Mouse (Mus musculus) heart, embryonic 12.5 days (tissue): ENCODE measurements around the gene Akap10. TPM values are rescaled to one million over a fixed set of nuclear protein-coding genes. Genes with fewer than 3 reads are reported as not detected.
A peak's percentile ranks its signal among the peaks of the same experiment; 100 is the strongest.
"Not testable (repeated sequence)": the region's sequence is repeated elsewhere in the genome, so short reads cannot be mapped to it uniquely, and the experiment has no call there.

Experiments used
- ATAC-seq: fragments of 200-750 bp; cut with Nextera tagmentation; 2 replicates; pipeline ENCODE4 v1.8.0; 2017; ENCODE audit warnings: moderate TSS enrichment, moderate library complexity; ENCODE audit not compliant: insufficient number of reproducible peaks, low FRiP score
- H3K27ac ChIP-seq: fragments of 300-500 bp; sonication (generic); 2 replicates; pipeline ENCODE4 v1.5.1; 2016; ENCODE audit warnings: mild to moderate bottlenecking, moderate library complexity; ENCODE audit not compliant: poor library complexity, severe bottlenecking
- H3K27me3 ChIP-seq: fragments of 300-500 bp; sonication (generic); replicated peaks from 2 replicates; pipeline ENCODE4 v1.6.1; 2016; ENCODE audit warnings: mild to moderate bottlenecking, moderate library complexity
- H3K36me3 ChIP-seq: fragments of 300-500 bp; sonication (generic); 2 replicates; pipeline ENCODE4 v1.6.1; 2016; ENCODE audit warnings: mild to moderate bottlenecking, moderate library complexity
- H3K4me1 ChIP-seq: fragments of 300-500 bp; sonication (generic); replicated peaks from 2 replicates; pipeline ENCODE4 v1.6.1; 2016; ENCODE audit warnings: mild to moderate bottlenecking
- H3K4me2 ChIP-seq: fragments of 300-500 bp; sonication (generic); 2 replicates; pipeline ENCODE4 v1.6.1; 2016; ENCODE audit warnings: mild to moderate bottlenecking, moderate library complexity
- H3K4me3 ChIP-seq: fragments of 300-500 bp; sonication (generic); 2 replicates; pipeline ENCODE4 v1.5.1; 2016; ENCODE audit warnings: mild to moderate bottlenecking
- H3K9ac ChIP-seq: fragments of 300-500 bp; sonication (generic); 2 replicates; pipeline ENCODE4 v1.6.1; 2016; ENCODE audit warnings: mild to moderate bottlenecking, moderate library complexity
- H3K9me3 ChIP-seq: fragments of 300-500 bp; sonication (generic); replicated peaks from 2 replicates; pipeline ENCODE4 v1.6.1; 2016; ENCODE audit warnings: mild to moderate bottlenecking, moderate library complexity
- WGBS: fragments of 180-500 bp; shearing (Covaris S2); methylation state at CpG from one replicate; pipeline ENCODE4 v1.1.7; 2016; 5-methylcytosine and 5-hydroxymethylcytosine counted together
- polyA plus RNA-seq: library from polyadenylated mRNA; unstranded; fragments of >200 nt; fragmentation: Nextera tagmentation; extraction: Ambion mirVana; gene quantifications from 2 replicates; pipeline ENCODE4 v1.2.1, GENCODE M21; 2016

Gene Akap10
- polyA plus RNA-seq, 1 experiment from 2014 or later = 17.0 TPM

- ATAC-seq = no peak
- Histone ChIP-seq H3K36me3 (no peaks in the 10 kb centered on the region), H3K4me2 (no peak overlapping the region), H3K9ac (no peak overlapping the region), H3K27me3 (no peaks in the 10 kb centered on the region), H3K9me3 (no peaks in the 10 kb centered on the region), H3K4me1 (0 out of 2 replicates have a peak, but pooled peaks cover 3% of the 10 kb centered on the region), H3K4me3 (no peak overlapping the region), H3K27ac (no peak overlapping the region)
- 64% methylated on average over 1 of the region's 1 CpGs for WGBS
These were observed 70.7 kb downstream of the Akap10 start for GRCm38 (mm10) chr11:61859316-61859715.

- no peak overlapping the region for H3K27ac ChIP-seq
- WGBS = 43% methylated on average over 6 of the region's 6 CpGs
These were observed 74.5 kb downstream of the Akap10 start for GRCm38 (mm10) chr11:61855539-61855938.

GRCm38 (mm10) chr11:61854988-61855411 is 75.1 kb downstream of the Akap10 start, which contains the start of gene Ulk2:
TSS of gene Ulk2 (minus strand) at chr11:61855073.
- H3K27ac ChIP-seq = peak within 1 kb of the TSS; percentile 93
- peaks cover 4% of the 10 kb centered on the region; the same call in 1 of the 2 replicates for H3K4me1 ChIP-seq
- peak within 1 kb of the TSS; percentile 99 for H3K4me3 ChIP-seq
- peak; percentile 90 for ATAC-seq
- peaks cover 5% of the 10 kb centered on the region for H3K36me3 ChIP-seq
- no peaks in the 10 kb centered on the region for H3K9me3 ChIP-seq
- H3K9ac ChIP-seq = peak within 1 kb of the TSS; percentile 99
- H3K4me2 ChIP-seq = peak within 1 kb of the TSS; percentile 86
- no peaks in the 10 kb centered on the region for H3K27me3 ChIP-seq
- WGBS = under 1% methylated on average over 47 of the region's 58 CpGs

More at GRCm38 (mm10) chr11:61855539-61855938, 74.5 kb downstream of the Akap10 start:
- H3K9me3 ChIP-seq = no peaks in the 10 kb centered on the region
- ATAC-seq = no peak
- peaks cover 4% of the 10 kb centered on the region; the same call in 1 of the 2 replicates for H3K4me1 ChIP-seq
- H3K36me3 ChIP-seq = peaks cover 2% of the 10 kb centered on the region
- peak overlapping the region; percentile 99 for H3K9ac ChIP-seq
- H3K4me2 ChIP-seq = peak overlapping the region; percentile 86
- no peaks in the 10 kb centered on the region for H3K27me3 ChIP-seq
- H3K4me3 ChIP-seq = peak overlapping the region; percentile 99

- H3K27ac ChIP-seq = peak overlapping the region; percentile 93
- H3K9ac ChIP-seq = peak overlapping the region; percentile 99
- H3K9me3 ChIP-seq = no peaks in the 10 kb centered on the region
- peak overlapping the region; percentile 99 for H3K4me3 ChIP-seq
- WGBS = under 1% methylated on average over 67 of the region's 87 CpGs
- peak; percentile 84 for ATAC-seq
- H3K4me2 ChIP-seq = peak overlapping the region; percentile 86
- no peaks in the 10 kb centered on the region for H3K27me3 ChIP-seq
- H3K36me3 ChIP-seq = peaks cover 8% of the 10 kb centered on the region
- peaks cover 4% of the 10 kb centered on the region; the same call in 1 of the 2 replicates for H3K4me1 ChIP-seq
These were observed 75.7 kb downstream of the Akap10 start for GRCm38 (mm10) chr11:61854211-61854987.

GRCm38 (mm10) chr11:61853659-61854058 is 76.4 kb downstream of the Akap10 start:
- WGBS = 20% methylated on average over 5 of the region's 5 CpGs
- H3K4me3 ChIP-seq = peak overlapping the region; percentile 99
- ATAC-seq = no peak
- peak overlapping the region; percentile 99 for H3K9ac ChIP-seq
- H3K4me2 ChIP-seq = peak overlapping the region; percentile 86
- H3K36me3 ChIP-seq = peaks cover 9% of the 10 kb centered on the region
- H3K27ac ChIP-seq = peak overlapping the region; percentile 93; the same call in 1 of the 2 replicates
- H3K27me3 ChIP-seq = no peaks in the 10 kb centered on the region
- peaks cover 4% of the 10 kb centered on the region; the same call in 1 of the 2 replicates for H3K4me1 ChIP-seq
- no peaks in the 10 kb centered on the region for H3K9me3 ChIP-seq

GRCm38 (mm10) chr11:61852916-61853315 is 77.1 kb downstream of the Akap10 start:
- ATAC-seq = no peak
- Histone ChIP-seq H3K4me3 (no peak overlapping the region), H3K9ac (no peak overlapping the region), H3K4me2 (no peak overlapping the region), H3K36me3 (peaks cover 9% of the 10 kb centered on the region), H3K27ac (no peak overlapping the region), H3K4me1 (peaks cover 4% of the 10 kb centered on the region; the same call in 1 of the 2 replicates), H3K27me3 (no peaks in the 10 kb centered on the region), H3K9me3 (no peaks in the 10 kb centered on the region)

- no peak for ATAC-seq
- Histone ChIP-seq H3K4me1 (peaks cover 4% of the 10 kb centered on the region; the same call in 1 of the 2 replicates), H3K9me3 (no peaks in the 10 kb centered on the region), H3K4me2 (no peak overlapping the region), H3K4me3 (no peak overlapping the region), H3K27ac (no peak overlapping the region), H3K36me3 (peaks cover 9% of the 10 kb centered on the region), H3K9ac (no peak overlapping the region), H3K27me3 (no peaks in the 10 kb centered on the region)
- WGBS = 76% methylated on average over 3 of the region's 3 CpGs
These were observed 78.9 kb downstream of the Akap10 start for GRCm38 (mm10) chr11:61851195-61851594.

- not testable (repeated sequence) for ATAC-seq, H3K9ac ChIP-seq, H3K4me3 ChIP-seq, H3K27ac ChIP-seq, H3K27me3 ChIP-seq, H3K4me2 ChIP-seq, H3K9me3 ChIP-seq, H3K4me1 ChIP-seq
- H3K36me3 ChIP-seq = peaks cover 50% of the 10 kb centered on the region
- WGBS = 59% methylated on average over 3 of the region's 3 CpGs
These were observed 89.4 kb downstream of the Akap10 start for GRCm38 (mm10) chr11:61840663-61841062.

GRCm38 (mm10) chr11:61839940-61840339 is 90.1 kb downstream of the Akap10 start:
- no peaks in the 10 kb centered on the region for H3K27me3 ChIP-seq
- no peak overlapping the region for H3K9ac ChIP-seq
- H3K4me3 ChIP-seq = no peak overlapping the region
- H3K9me3 ChIP-seq = 0 out of 2 replicates have a peak, but pooled peaks cover 3% of the 10 kb centered on the region
- ATAC-seq = no peak
- no peak overlapping the region for H3K4me2 ChIP-seq
- H3K4me1 ChIP-seq = no peaks in the 10 kb centered on the region
- no peak overlapping the region for H3K27ac ChIP-seq
- peaks cover 46% of the 10 kb centered on the region for H3K36me3 ChIP-seq

- 0 out of 2 replicates have a peak, but pooled peaks cover 3% of the 10 kb centered on the region for H3K9me3 ChIP-seq
- H3K27ac ChIP-seq = no peak overlapping the region
- no peak overlapping the region for H3K4me2 ChIP-seq
- no peak for ATAC-seq
- WGBS = 86% methylated on average over 1 of the region's 1 CpGs
- no peaks in the 10 kb centered on the region for H3K4me1 ChIP-seq
- H3K36me3 ChIP-seq = peaks cover 51% of the 10 kb centered on the region
- H3K4me3 ChIP-seq = no peak overlapping the region
- H3K27me3 ChIP-seq = no peaks in the 10 kb centered on the region
- no peak overlapping the region for H3K9ac ChIP-seq
These were observed 90.9 kb downstream of the Akap10 start for GRCm38 (mm10) chr11:61839182-61839581.
